Mouse (Mus musculus): Measurements from ENCODE around the gene Kctd12b. TPM values are rescaled to one million over a fixed set of nuclear protein-coding genes. Genes with fewer than 3 reads are reported as not detected.
"Not testable (repeated sequence)": the region's sequence is repeated elsewhere in the genome, so short reads cannot be mapped to it uniquely, and the experiment has no call there.

Kctd12b gene
- total RNA-seq (2021), result 1 to 10 TPM; 3.5 to 3.8 TPM
- long read RNA-seq, experiment 1, full-length matches to known transcripts, result 1 of 1 reads
- long read RNA-seq, experiment 1, partial matches to known transcripts, result 0 of 1 reads
- long read RNA-seq, experiment 1, other reads (novel, unspliced or antisense), result 0 of 1 reads
- long read RNA-seq, experiment 2, result 0 reads

DNA sequence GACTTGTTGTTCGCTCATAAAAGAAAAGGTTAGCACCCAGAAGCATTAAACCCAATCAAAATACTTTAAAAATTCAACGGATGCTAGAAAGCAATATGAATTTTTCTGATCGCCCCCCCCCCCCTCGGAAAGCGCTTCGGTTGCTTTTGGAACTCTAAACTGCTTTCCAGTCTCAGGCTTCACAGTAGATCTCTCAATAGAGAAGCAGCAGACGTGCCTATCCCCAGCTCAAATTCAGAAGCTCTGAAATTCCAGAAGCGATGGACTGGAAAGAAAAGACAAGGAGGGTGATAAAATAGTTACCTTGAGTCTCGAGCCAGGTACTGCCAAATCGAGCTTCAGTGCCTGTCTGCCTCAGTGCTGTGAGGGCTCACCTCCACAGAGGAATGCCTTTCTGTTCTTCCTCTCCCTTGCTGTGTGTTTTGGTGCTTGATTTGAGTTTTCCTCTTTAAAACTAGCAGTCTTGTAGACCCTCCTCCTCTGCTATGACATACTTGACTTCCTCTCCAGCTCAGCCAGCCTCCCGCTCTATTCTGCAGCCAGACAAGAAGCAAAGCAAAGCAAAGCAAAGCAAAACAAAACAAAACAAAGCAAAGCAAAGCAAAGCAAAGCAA, at the start of gene Kctd12b:
Gene Kctd12b (minus strand): TSS at position 610 of the 614 bp plus-strand sequence.
- intact Hi-C loops (cut with DNase I), result no loop called here
- no peak for DNase-seq (ENCODE audit: low spot score in 2 of 2)

GRCm38 (mm10) chrX:153742493-153742892, 46.3 kb upstream of the Kctd12b start:
- DNase-seq (ENCODE audit: low spot score in 2 of 2), result no peak
- intact Hi-C loops (cut with DNase I), result no loop called here

DNA sequence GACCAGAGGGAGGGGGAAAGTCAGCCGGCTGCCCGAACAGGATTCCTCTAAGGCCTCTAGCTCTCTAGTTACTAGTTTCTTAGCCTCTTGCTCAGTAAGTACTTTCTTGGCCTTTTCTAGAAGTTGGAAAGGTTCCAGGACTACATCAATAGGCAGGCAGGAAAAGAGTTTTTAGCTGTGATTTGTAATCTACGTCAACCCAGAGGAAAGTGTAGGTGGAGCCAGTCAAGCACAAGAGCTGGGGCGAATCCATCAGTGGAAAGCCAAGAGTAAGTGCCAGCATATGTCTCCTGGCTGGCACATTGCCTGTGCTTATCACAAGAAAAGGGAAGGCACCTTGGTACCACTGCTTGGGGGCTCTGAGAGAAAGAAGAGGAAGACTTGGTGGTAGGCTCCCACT, 39.5 kb upstream of the Kctd12b start:
- intact Hi-C loops (cut with DNase I), result no loop called here
- DNase-seq (ENCODE audit: low spot score in 2 of 2), result peak; percentile 4 to 6

GRCm38 (mm10) chrX:153724400-153724799, 28.2 kb upstream of the Kctd12b start:
- DNase-seq (ENCODE audit: low spot score in 2 of 2), result peak in 1 of 2 experiments; percentile 9
- intact Hi-C loops (cut with DNase I), result no loop called here

GRCm38 (mm10) chrX:153723110-153723916, 27.1 kb upstream of the Kctd12b start, which contains the start of gene Nbdy:
Nbdy (plus strand) TSS chrX:153723590.
- DNase-seq (ENCODE audit: low spot score in 2 of 2), result peak; percentile 35 to 44
- intact Hi-C loops (cut with DNase I), result no loop called here

GRCm38 (mm10) chrX:153719602-153720001, 23.4 kb upstream of the Kctd12b start:
- intact Hi-C loops (cut with DNase I), result loop anchor here (10.0 kb wide), 2 partner anchors 215 to 565 kb away; no protein-coding TSS in a partner anchor
- no peak for DNase-seq (ENCODE audit: low spot score in 2 of 2)

- intact Hi-C loops (cut with DNase I), result loop anchor here (10.0 kb wide), 2 partner anchors 212 to 562 kb away; no protein-coding TSS in a partner anchor
- DNase-seq (ENCODE audit: low spot score in 2 of 2), result no peak
Measured at GRCm38 (mm10) chrX:153716716-153717115, 20.5 kb upstream of the Kctd12b start.

- intact Hi-C loops (cut with DNase I), result loop anchor here (2.0 kb wide), 2 partner anchors 71 to 319 kb away; no protein-coding TSS in a partner anchor
- DNase-seq (ENCODE audit: low spot score in 2 of 2), result peak in 1 of 2 experiments; percentile 17
Measured at GRCm38 (mm10) chrX:153707735-153708134, 11.5 kb upstream of the Kctd12b start.

- intact Hi-C loops (cut with DNase I), result no loop called here
- DNase-seq (ENCODE audit: low spot score in 2 of 2), result no peak
Measured at GRCm38 (mm10) chrX:153700463-153700862, 4.3 kb upstream of the Kctd12b start.

DNA sequence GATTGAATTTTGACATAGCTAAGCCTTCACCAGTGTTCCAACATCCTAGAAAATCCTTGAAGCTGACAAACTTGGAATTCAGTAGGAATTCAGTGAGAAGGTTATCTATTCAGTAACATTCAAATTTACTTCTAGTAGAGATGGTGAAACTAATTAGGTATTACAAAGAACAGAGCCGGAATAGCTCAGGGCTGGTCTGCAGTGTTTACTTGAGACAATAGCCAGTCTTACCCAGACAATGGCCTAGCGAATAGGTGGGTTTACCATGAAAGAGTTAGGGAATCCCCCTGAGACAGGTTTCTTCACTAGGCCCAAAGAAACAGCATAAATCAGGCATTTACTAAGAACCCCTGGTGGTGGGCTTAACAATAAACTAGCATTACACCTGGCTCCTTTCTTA, 28.0 kb downstream of the Kctd12b start:
- DNase-seq (ENCODE audit: low spot score in 2 of 2); intact Hi-C loops (cut with DNase I): not testable (repeated sequence)

GRCm38 (mm10) chrX:153664903-153665302, 31.3 kb downstream of the Kctd12b start:
- DNase-seq (ENCODE audit: low spot score in 2 of 2), result no peak

DNA sequence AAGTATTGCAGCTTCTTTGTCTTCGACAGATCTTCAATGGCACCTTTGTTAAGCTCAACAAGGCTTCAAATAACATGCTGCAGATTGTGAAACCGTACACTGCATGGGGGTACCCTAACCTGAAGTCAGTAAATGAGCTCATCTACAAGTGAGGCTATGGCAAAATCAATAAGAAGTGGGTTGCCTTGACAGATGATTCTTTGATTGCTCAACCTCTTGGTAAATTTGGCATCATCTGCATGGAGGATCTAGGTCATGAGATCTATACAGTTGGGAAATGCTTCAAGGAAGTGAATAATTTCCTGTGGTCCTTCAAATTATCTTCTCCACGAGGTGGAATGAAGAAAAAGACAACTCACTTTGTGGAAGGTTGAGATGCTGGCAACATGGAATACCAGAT, 39.2 kb downstream of the Kctd12b start:
- DNase-seq (ENCODE audit: low spot score in 2 of 2), result no peak
- intact Hi-C loops (cut with DNase I), result no loop called here

More at GRCm38 (mm10) chrX:153664903-153665302, 31.3 kb downstream of the Kctd12b start:
- intact Hi-C loops (cut with DNase I), result no loop called here

- peak in 1 of 2 experiments; percentile 2 for DNase-seq (ENCODE audit: low spot score in 2 of 2)
- intact Hi-C loops (cut with DNase I), result no loop called here
Measured at GRCm38 (mm10) chrX:153640615-153641014, 55.6 kb downstream of the Kctd12b start.

GRCm38 (mm10) chrX:153636247-153636646, 59.9 kb downstream of the Kctd12b start:
- intact Hi-C loops (cut with DNase I), result loop anchor here (2.0 kb wide), 1 partner anchor 73 kb away; no protein-coding TSS in a partner anchor
- peak; percentile 1 to 6 for DNase-seq (ENCODE audit: low spot score in 2 of 2)

Other genes with a start within 250 kb of the Kctd12b start
- gene Ubqln2, start 198.2 kb downstream of the Kctd12b start, total RNA-seq (2021), result 100 to 1,000 TPM; 237 to 251 TPM
- gene Cypt3, start 137.8 kb downstream of the Kctd12b start, total RNA-seq (2021), result not detected
- gene Nbdy, start 27.2 kb upstream of the Kctd12b start, total RNA-seq (2021), result 10 to 100 TPM; 50.4 to 65.3 TPM
- gene Spin2c, start 135.8 kb upstream of the Kctd12b start, total RNA-seq (2021), result 1 to 10 TPM; 5.8 to 7.0 TPM

Data from left cerebral cortex, postnatal 14 days (tissue).